Mouse (Mus musculus) A20 (cell line): Measurements from ENCODE around the gene Golt1a.
A peak's percentile ranks its signal among the peaks of the same experiment; 100 is the strongest.

Experiments used
- DNase-seq: peaks from one replicate; pipeline ENCODE4 v3.0.0-alpha.2; 2011; ENCODE audit warnings: low read depth, low spot score

The Golt1a gene

GRCm38 (mm10) chr1:133309652-133310267 lies at the start of gene Golt1a:
TSS of gene Golt1a (plus strand) at chr1:133309800.
- no peak for DNase-seq

DNA sequence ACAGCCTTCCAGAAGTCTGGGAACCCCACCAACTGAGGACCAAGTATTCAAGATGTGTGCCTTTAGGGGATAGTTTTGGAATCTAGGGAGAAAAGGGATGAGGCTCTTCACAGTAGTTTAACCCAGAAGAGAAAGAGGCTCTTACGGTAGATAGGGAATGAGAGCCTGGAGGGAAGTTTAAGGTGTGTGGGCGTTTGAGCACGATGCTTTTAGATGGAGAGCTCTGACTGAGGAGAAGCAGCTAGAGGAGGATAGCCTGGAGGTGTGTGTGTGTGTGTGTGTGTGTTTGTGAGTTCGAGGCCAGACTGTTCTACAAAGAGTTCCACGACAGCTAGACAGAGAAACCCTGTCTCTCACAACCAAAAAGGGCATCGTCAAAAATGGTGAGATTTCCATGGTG lies 47.0 kb upstream of the Golt1a start:
- DNase-seq = no peak

DNA sequence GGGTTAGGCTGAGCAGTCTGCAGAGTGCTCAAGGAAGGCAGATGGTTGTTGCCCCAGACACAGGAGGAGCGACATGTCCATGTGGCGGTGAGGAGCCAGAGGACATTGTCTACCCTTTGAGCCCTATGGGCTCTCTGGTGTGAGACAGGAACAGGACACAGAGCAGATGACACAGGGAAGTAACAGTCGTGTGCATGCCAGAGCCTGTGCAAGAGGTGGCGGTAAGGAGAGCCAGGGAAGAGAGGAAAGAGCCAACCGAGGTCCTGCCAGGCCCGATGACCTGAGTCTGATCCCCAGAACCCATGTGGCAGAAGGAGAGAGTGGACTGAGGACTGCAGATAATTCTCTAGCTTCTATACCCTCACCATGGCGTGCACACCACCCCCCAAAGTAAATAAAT lies 46.5 kb upstream of the Golt1a start:
- DNase-seq = no peak

DNA sequence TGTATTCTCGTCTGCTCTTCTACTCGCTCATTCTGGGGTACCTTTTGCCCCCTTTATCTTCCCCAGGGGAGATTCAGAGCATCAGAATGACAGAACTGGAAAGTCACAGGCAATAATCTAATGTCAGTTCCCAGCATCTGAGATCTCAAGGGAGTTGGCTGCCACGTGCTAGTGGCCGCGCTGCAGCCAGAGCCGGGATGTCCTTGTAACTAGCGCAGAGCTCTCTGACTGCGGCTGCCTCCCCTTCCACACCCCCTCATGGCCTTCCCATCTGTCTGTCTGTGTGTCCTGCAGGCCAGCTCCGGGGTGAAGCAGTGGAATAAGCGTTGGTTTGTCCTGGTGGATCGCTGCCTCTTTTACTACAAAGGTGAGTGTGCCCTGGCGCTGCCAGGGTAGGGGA lies 45.2 kb upstream of the Golt1a start:
- DNase-seq = no peak

GRCm38 (mm10) chr1:133265114-133265766 lies 44.4 kb upstream of the Golt1a start:
- peak; percentile 35 for DNase-seq

DNA sequence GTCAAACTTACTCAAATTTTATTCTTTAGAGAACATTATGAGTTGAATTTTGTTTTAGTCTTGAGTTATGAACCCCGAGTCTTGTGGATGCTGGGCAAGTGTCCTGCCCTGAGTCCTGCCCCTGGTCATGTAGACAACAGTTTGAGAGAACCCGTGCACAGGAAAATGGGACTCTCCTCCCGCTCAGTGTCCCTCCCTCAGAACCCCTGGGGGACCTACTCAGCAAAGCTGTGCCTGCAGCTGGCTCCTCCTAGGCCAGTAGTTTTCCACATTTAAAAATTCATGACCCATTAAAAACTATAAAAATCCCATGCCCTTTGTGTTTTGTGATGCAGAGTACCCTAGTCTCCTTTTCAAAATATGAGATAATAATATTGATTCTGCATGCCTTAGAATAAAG lies 42.5 kb upstream of the Golt1a start:
- no peak for DNase-seq

DNA sequence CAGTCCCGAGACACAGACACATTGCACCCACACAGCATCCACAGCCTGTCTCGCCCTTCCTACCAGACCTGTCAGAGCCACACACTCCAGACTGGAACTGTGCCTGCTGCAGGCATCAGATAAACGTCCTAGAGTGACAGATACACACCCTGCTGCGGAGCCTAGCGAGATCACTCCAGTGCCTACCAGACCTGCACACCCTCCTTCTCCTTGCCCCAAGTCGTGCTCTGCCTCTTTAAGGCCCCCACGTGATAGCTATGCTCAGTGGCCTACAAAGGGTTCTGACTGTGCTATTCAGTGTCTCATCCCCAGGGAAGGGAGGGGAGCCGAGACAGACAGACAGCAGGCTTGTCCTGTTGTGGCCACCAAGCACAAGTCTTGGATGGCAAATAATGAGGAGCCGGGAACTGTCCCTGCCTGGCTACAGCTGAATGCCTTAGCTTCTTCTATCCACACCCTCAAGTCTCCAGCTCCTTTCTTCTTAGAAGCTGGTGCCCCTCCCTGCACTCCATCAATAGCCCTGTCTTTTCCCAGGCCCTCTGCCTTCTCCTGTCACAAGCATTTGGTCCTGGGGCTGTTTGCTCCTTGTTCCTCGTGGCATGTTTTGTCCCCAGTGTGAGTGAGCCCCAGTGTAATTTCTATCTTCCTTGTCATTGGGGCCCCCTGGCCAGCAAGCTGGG lies 41.6 kb upstream of the Golt1a start:
- DNase-seq = no peak

- no peak for DNase-seq
Measured at GRCm38 (mm10) chr1:133268503-133268902, 41.1 kb upstream of the Golt1a start.

DNA sequence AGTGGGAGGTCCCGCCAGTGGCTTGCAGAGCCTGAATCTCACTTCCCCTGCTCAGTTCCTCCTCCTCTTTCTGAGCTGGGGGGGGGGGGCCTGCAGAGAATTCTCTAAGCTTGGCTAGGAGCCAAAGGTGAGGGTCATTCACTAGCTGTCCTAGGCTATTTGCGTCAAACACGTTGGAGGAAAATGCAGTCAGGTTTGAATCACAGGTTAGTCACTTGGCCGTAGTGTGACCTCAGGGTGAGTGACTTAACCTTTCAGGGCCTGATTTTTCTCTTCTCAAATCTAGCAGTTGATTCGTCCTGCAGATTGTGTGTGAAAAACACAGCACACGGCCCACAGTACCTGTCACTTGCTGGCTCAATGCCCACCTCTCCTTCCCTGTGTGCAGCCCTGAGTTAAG lies 39.3 kb upstream of the Golt1a start:
- DNase-seq = peak; percentile 27

DNA sequence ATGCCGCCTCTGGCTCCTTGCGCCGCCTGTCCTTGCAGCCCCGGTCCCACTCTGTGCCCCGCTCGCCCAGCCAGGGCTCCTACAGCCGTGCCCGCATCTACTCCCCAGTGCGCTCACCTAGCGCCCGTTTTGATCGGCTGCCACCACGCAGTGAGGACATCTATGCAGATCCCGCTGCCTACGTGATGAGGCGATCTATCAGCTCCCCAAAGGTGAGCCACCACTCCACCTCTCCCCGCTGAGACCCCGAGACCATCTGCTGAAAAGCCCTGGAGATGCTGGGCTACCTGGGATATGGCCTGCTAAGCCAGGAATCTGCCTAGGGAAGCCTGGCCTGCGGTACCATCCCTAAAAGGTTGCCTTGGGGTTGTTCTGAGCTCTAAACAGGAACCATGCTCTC lies 35.4 kb upstream of the Golt1a start:
- no peak for DNase-seq

GRCm38 (mm10) chr1:133276983-133277382 lies 32.6 kb upstream of the Golt1a start:
- DNase-seq = no peak

GRCm38 (mm10) chr1:133278539-133278938 lies 31.1 kb upstream of the Golt1a start:
- no peak for DNase-seq

DNA sequence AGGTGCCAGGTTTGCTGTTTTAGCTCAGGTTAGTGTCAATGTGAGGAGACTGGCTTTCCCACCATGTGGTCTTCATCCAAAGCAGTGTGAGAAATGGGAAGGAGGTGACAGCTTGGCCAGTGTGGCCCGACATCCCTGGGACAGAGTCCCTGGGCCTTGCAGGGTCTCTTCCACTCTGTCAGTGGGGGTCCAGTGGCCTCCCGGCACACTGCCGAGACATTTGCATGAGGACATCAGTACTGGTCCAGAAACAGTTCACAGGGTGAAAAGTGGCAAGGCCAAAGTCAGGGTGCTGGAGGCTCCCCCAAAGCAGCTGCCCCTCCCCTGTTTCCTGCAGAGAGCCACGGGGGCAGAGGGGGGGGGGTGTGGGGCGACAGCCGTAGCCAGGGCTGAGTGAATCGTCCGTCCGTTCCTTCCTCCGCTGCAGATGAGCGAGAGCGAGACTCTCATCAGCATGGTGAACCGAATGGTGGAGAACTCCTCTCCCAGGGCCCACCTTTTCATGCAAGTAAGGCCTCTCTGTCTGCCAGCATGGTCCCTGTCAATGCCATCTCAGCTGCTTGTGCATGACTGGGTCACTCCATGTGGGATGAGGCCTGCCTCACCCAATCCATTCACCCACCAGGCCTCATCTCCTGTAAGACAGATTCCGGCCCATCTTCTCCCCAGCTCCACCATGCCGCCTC lies 30.5 kb upstream of the Golt1a start:
- DNase-seq = no peak

DNA sequence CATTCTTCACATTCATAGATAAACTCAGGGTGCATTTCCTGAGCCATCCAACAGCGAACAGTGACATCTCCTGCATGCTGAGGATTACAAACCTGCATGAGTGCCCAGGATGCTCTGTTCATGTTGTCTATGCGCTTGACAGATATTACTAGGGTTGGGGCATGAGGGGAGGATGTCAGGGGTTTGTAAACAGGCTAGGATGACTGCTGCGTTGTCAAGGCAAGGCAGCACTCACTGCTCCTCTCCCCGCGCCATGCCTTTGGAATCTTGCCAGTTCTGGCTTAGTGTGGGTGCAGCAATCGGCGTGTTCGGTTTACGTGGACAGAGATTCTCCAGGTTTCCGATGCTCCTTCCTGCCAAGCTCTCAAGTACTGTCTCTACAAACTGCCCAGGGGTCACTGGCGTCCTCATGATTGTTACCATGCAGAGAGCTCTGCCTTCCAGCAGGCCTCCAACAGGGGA lies 29.9 kb upstream of the Golt1a start:
- DNase-seq = no peak

- DNase-seq = no peak
Measured at GRCm38 (mm10) chr1:133280537-133280936, 29.1 kb upstream of the Golt1a start.

DNA sequence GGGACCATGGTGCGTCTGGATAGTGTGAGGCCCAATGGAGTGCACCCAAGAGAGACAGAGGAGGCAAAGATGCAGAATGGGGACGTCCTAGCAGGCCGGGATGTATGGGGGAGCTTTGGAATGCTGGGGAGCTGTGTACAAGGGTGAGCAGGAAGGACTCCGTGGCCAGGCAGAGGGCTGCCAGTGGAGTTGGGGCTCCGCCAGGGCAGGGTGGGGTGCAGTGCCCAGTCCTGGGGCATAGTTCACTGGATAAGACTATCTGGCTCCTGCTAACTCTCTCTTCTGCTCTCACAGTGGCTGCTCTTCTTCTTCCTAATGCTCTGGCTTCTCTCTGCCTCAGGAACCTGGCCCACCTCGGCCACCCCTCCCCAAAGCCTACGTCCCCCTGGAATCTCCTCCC lies 23.7 kb upstream of the Golt1a start:
- DNase-seq = no peak

DNA sequence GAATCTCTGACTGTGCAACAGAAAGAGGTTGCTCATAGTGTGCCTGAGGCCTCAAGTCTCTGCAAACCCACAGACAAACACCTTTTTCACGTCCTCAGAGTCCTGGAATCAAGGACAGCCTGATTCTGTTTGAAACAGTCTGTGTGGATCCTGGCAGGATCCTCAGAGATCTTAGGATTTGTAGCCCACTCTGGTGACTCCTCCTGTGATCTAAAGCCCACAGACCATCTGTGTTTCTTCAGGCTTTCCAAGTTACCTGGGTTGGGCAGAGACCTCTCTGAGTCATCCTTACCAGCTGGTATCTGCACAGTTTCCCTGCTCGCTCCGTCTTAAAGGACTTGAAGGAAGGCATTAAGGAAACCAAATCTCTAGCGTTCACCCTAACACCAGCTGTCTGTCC lies 22.5 kb upstream of the Golt1a start:
- DNase-seq = no peak

- DNase-seq = no peak
Measured at GRCm38 (mm10) chr1:133287880-133288279, 21.7 kb upstream of the Golt1a start.

GRCm38 (mm10) chr1:133291888-133292287 lies 17.7 kb upstream of the Golt1a start:
- DNase-seq = no peak

- DNase-seq = no peak
Measured at GRCm38 (mm10) chr1:133292608-133293007, 17.0 kb upstream of the Golt1a start.

DNA sequence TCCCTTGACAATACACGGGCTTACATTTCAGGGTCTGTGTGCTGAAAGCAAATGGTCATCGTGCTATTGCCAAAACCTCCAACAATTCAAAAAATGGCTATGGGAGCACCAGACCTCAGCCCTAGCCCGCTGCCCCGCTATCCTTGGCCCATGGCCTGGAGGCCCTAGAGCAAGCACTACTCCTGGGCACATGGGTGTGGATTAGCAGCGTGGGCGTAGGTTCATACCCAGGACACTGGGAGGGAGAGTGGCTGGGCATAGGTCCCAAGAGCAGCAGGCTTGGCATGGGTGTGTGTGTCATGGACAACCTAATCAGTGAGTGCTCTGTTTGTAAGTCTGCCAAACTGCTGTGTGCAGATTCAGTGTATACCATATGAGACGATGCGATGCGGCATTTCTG lies 13.2 kb upstream of the Golt1a start:
- no peak for DNase-seq

DNA sequence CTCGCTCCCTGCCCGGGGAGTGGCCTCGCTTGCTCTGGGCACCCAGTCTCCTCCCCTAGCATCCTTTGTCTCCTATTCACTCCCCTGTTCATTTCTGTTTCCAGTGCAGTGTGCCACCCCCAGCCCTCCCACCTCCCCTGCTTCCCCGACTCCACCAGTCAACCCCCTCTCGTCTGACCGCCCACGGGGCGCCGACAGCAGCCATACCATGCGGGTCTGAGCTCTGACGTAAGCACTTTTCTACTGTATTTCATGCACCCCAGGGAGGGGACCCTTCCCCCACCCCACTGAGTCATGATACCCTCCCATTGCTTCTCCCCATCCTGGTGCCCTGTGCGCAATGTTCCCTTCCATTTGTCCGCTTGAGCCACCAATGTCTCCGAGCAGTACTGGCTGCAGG lies 10.8 kb upstream of the Golt1a start:
- DNase-seq = no peak
